Mouse (Mus musculus) testis, adult 2 months (tissue): ENCODE results near the gene Gm26602.

Experiments used
- CTCF ChIP-seq: fragments of 200-500 bp; IDR thresholded peaks from 2 replicates; pipeline ENCODE4 v1.5.1; 2012; ENCODE audit warnings: low read depth, mild to moderate bottlenecking, inconsistent platforms, low read length, moderate library complexity; ENCODE audit not compliant: control insufficient read depth, insufficient read depth, insufficient replicate concordance
- POLR2A ChIP-seq: fragments of 200-500 bp; IDR thresholded peaks from 2 replicates; pipeline ENCODE4 v1.6.1; 2012; ENCODE audit warnings: low read depth, mild to moderate bottlenecking, inconsistent platforms, low read length, moderate library complexity; ENCODE audit not compliant: control insufficient read depth

DNA sequence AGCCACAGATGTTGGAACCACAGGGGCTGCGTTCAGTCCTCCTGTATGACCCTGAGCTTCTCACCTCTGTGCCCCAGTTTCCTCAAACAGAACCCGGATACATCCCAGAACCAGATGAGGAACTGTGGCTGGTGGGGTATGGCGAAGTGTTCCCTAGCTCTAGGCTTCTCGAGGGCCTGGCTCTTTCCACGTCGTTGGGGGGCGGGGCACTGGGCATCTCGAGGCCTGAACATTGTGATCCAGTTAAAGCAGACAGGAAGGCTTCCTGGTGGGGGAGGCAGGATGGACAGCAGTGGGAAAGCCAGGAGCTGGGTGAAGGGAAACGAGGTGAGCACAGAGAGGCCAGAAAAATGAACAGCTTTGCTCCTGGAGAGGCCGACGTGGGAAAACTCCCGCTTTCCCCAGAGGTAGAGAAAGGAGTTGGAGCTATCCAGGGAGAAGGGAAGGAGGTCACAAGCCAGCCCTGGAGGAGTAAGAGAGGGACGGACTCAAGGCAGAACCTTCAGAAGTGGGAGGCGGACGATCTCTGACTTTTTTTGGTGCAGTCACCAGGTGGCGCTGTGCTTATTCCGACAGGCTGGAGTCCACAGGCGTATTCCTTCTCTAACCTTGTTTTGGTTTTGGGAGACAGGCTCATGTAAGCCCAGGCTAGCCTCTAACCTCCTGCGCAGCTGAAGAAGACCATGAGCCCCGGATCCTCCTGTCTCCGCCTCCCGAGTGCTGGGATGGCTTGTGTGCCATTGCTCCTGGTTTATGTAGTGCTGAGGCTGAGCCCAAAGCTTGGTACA is 27.2 kb upstream of the Gm26602 start:
- peak; percentile 83; the same call in 1 of the 2 replicates for TF ChIP-seq CTCF
- no peak for TF ChIP-seq POLR2A
